Mouse (Mus musculus): Measurements from ENCODE around the gene Tardbp.
A peak's percentile ranks its signal among the peaks of the same experiment; 100 is the strongest.

Tardbp gene

GRCm38 (mm10) chr4:148639455-148639854 lies 12.6 kb upstream of the Tardbp start:
- DNase-seq (ENCODE audit: low spot score): no peak

GRCm38 (mm10) chr4:148638302-148638701 lies 11.5 kb upstream of the Tardbp start:
- no peak for DNase-seq (ENCODE audit: low spot score)

GRCm38 (mm10) chr4:148635309-148635708 lies 8.5 kb upstream of the Tardbp start:
- DNase-seq (ENCODE audit: low spot score): no peak

- no peak for DNase-seq (ENCODE audit: low spot score)
Measured at GRCm38 (mm10) chr4:148633395-148634061, 6.7 kb upstream of the Tardbp start.

- DNase-seq (ENCODE audit: low spot score): no peak
Measured at GRCm38 (mm10) chr4:148632013-148632692, 5.3 kb upstream of the Tardbp start.

- no peak for DNase-seq (ENCODE audit: low spot score)
Measured at GRCm38 (mm10) chr4:148627246-148627645, 427 bp upstream of the Tardbp start.

GRCm38 (mm10) chr4:148625756-148626622 lies 830 bp downstream of the Tardbp start:
- DNase-seq (ENCODE audit: low spot score): peak; percentile 67

- no peak for DNase-seq (ENCODE audit: low spot score)
Measured at GRCm38 (mm10) chr4:148625010-148625409, 1.8 kb downstream of the Tardbp start.

- DNase-seq (ENCODE audit: low spot score): no peak
Measured at GRCm38 (mm10) chr4:148623609-148624008, 3.2 kb downstream of the Tardbp start.

- DNase-seq (ENCODE audit: low spot score): no peak
Measured at GRCm38 (mm10) chr4:148622485-148622884, 4.3 kb downstream of the Tardbp start.

GRCm38 (mm10) chr4:148620718-148621117 lies 6.1 kb downstream of the Tardbp start:
- DNase-seq (ENCODE audit: low spot score): no peak

- no peak for DNase-seq (ENCODE audit: low spot score)
Measured at GRCm38 (mm10) chr4:148619805-148620204, 7.0 kb downstream of the Tardbp start.

GRCm38 (mm10) chr4:148613738-148614137 lies 13.1 kb downstream of the Tardbp start:
- DNase-seq (ENCODE audit: low spot score): no peak

- no peak for DNase-seq (ENCODE audit: low spot score)
Measured at GRCm38 (mm10) chr4:148612557-148612956, 14.3 kb downstream of the Tardbp start.

- no peak for DNase-seq (ENCODE audit: low spot score)
Measured at GRCm38 (mm10) chr4:148610631-148611364, 16.0 kb downstream of the Tardbp start.

GRCm38 (mm10) chr4:148609805-148610204 lies 17.0 kb downstream of the Tardbp start:
- DNase-seq (ENCODE audit: low spot score): no peak

- peak; percentile 74 for DNase-seq (ENCODE audit: low spot score)
Measured at GRCm38 (mm10) chr4:148607758-148608157, 19.1 kb downstream of the Tardbp start.

- peak; percentile 82 for DNase-seq (ENCODE audit: low spot score)
Measured at GRCm38 (mm10) chr4:148604541-148605165, 22.2 kb downstream of the Tardbp start.

GRCm38 (mm10) chr4:148604141-148604540 lies 22.7 kb downstream of the Tardbp start:
- DNase-seq (ENCODE audit: low spot score): no peak

GRCm38 (mm10) chr4:148603376-148604139 lies 23.3 kb downstream of the Tardbp start:
- no peak for DNase-seq (ENCODE audit: low spot score)
